Mouse (Mus musculus) intestine, embryonic 14.5 days (tissue): ENCODE measurements at regions not wholly inside any gene's neighbourhood (a gene's known extent, or its start where the extent isn't known, plus 50 kb on each side); places are given as distances from the start of the nearest gene placed in this dataset.
"Not testable (repeated sequence)": the region's sequence is repeated elsewhere in the genome, so short reads cannot be mapped to it uniquely, and the experiment has no call there.

ENCODE experiments used
- ATAC-seq: fragments of 200-750 bp; cut with Nextera tagmentation; replicated peaks from 2 replicates; pipeline ENCODE4 v1.8.0; 2017; ENCODE audit warnings: low read depth, moderate number of reproducible peaks, moderate TSS enrichment, moderate library complexity; ENCODE audit not compliant: low FRiP score, low TSS enrichment
- DNase-seq: peaks from one replicate; pipeline ENCODE4 v3.0.0-alpha.2; 2018; ENCODE audit warnings: low spot score
- H3K27ac ChIP-seq: fragments of 300-500 bp; sonication (generic); 2 replicates; pipeline ENCODE4 v1.5.1; 2014; ENCODE audit warnings: low read depth, mild to moderate bottlenecking, control low read depth
- H3K27me3 ChIP-seq: fragments of 300-500 bp; sonication (generic); replicated peaks from 2 replicates; pipeline ENCODE4 v1.6.1; 2014; ENCODE audit warnings: low read length, control low read depth; ENCODE audit not compliant: control insufficient read depth, insufficient read depth
- H3K36me3 ChIP-seq: fragments of 300-500 bp; sonication (generic); 2 replicates; pipeline ENCODE4 v1.6.1; 2014; ENCODE audit warnings: low read length, control low read depth; ENCODE audit not compliant: control insufficient read depth, insufficient read depth
- H3K4me1 ChIP-seq: fragments of 300-500 bp; sonication (generic); replicated peaks from 2 replicates; pipeline ENCODE4 v1.6.1; 2014; ENCODE audit warnings: low read length, control low read depth, mixed read lengths; ENCODE audit not compliant: control insufficient read depth, insufficient read depth
- H3K4me2 ChIP-seq: fragments of 300-500 bp; sonication (generic); 2 replicates; pipeline ENCODE4 v1.6.1; 2014; ENCODE audit warnings: low read length
- H3K4me3 ChIP-seq: fragments of 300-500 bp; sonication (generic); 2 replicates; pipeline ENCODE4 v1.5.1; 2014; ENCODE audit warnings: low read depth, low read length, control low read depth, mixed read lengths
- H3K9ac ChIP-seq: fragments of 300-500 bp; sonication (generic); 2 replicates; pipeline ENCODE4 v1.6.1; 2014; ENCODE audit warnings: mild to moderate bottlenecking, low read length
- H3K9me3 ChIP-seq: fragments of 300-500 bp; sonication (generic); 2 replicates; pipeline ENCODE4 v1.6.1; 2016; ENCODE audit warnings: low read length, control low read depth; ENCODE audit not compliant: control insufficient read depth
- WGBS: fragments of 180-500 bp; shearing (Covaris S2); extraction: QIAGEN DNeasy Blood & Tissue Kit; methylation state at CpG from one replicate; pipeline ENCODE4 v1.1.7; 2014; 5-methylcytosine and 5-hydroxymethylcytosine counted together

DNA sequence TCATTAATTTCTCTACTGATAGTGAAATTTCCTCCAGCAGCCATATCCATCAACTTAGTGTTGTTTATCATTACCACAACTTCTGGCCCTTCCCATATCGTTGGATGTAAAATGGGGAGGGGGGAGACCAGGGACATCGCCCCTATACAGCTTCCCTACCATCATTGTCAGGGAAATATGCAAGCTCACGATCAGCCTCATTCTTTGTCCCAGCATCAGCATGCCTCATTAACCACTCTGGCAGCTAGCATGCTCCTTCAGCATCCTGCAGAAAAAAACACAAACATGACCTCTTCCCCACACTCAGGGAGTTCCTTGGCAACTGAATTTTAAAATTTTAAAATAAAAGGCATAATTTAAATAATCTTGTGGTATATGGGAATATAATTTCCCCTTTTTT is 140.4 kb upstream of the Ipo5 start:
- WGBS, result 77% methylated on average over 3 of the region's 3 CpGs
- H3K4me1 ChIP-seq, result no peaks in the 10 kb centered on the region
- H3K9ac ChIP-seq, result no peak overlapping the region
- H3K27me3 ChIP-seq, result no peaks in the 10 kb centered on the region
- H3K4me3 ChIP-seq, result no peak overlapping the region
- no peak overlapping the region for H3K27ac ChIP-seq
- no peaks in the 10 kb centered on the region for H3K36me3 ChIP-seq
- peaks cover 4% of the 10 kb centered on the region; the same call in 1 of the 2 replicates for H3K9me3 ChIP-seq
- DNase-seq (no peak), ATAC-seq (no peak)
- no peak overlapping the region for H3K4me2 ChIP-seq

DNA sequence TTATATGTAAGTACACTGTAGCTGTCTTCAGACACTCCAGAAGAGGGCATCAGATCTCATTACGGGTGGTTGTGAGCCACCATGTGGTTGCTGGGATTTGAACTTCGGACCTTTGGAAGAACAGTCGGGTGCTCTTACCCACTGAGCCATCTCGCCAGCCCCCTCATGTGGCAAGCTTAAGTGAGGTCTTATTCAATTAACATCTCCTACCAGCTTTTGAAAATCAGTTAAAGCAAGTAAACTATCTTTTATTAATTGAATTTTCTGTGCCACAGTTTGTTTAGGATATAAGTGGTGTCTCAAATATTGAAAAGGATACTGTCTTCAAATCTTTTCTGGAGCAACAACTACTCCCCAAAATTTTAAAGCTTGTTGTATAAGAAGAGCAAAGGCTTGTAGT is 138.0 kb upstream of the Ipo5 start:
- not testable (repeated sequence) for H3K4me1 ChIP-seq, H3K27me3 ChIP-seq, H3K36me3 ChIP-seq, DNase-seq, H3K4me2 ChIP-seq, ATAC-seq, H3K27ac ChIP-seq, H3K4me3 ChIP-seq, H3K9me3 ChIP-seq, H3K9ac ChIP-seq
- WGBS, result 85% methylated on average over 3 of the region's 4 CpGs

DNA sequence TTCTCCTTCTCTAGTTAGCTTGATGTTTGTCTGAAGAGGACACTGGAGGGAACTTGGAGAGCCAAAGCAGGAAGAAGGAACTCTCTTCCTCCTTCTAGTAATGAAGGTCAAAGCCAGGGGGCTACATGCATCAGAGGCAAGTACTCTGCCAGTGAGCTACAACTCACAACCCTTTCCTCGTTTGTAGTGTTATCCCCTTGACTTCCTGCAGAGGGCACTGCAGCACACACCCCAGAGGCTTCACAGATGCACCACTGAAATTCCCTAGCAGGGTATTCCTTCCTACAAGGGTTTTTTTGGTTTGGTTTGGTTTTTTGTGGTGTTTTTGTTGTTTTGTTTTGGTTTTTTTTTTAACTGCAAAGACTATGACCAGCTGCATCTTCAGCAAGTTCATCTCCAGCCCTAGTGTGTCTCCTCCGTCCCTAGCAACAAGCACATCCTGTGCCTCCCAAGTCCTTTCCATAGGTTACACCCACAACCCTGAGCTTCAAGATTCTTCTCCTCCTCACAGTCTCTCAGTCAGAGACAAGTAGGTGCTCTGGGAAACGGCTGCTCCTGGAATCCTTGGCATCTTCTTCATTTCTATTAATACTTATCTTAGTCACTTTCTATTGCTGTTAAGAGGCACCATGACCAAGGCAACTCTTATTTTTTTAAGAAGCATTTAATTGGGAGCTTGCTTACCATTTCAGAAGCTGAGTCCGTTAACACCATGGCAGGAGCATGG is 119.0 kb upstream of the Ipo5 start:
- ATAC-seq (no peak), DNase-seq (no peak)
- Histone ChIP-seq H3K27ac (no peak overlapping the region), H3K4me2 (no peak overlapping the region), H3K4me3 (no peak overlapping the region), H3K27me3 (no peaks in the 10 kb centered on the region), H3K4me1 (no peaks in the 10 kb centered on the region), H3K9me3 (no peaks in the 10 kb centered on the region), H3K36me3 (no peaks in the 10 kb centered on the region), H3K9ac (no peak overlapping the region)
- 74% methylated on average over 4 of the region's 4 CpGs for WGBS

DNA sequence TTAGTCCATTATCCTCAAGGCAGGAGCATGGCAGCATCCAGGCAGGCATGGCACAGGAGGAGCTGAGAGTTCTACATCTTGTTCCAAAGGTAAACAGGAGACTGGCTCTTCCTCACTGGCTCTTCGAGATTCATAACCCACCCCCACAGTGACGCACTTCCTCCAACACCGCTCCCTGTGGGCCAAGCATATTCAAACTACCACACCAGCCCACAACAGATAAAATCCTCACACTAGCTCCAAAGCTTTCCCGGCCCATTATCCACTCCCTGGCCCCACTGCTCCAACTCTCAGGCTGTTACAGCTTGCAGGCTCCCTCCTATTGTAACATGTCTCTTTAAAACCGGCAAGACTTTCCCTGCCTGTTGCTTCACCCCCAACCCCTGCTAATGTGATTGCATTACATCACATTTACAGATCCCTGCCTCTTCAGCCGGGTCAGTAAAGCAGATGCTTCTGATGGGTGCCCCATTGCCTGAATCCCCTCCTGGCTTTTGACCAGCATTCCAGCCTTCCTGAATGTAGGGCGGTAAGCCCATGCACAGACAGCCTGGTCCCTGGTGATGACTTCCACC is 113.0 kb upstream of the Ipo5 start:
- 62% methylated on average over 7 of the region's 7 CpGs for WGBS
- no peaks in the 10 kb centered on the region for H3K9me3 ChIP-seq
- no peak overlapping the region for H3K27ac ChIP-seq
- no peak overlapping the region for H3K4me2 ChIP-seq
- ATAC-seq (no peak), DNase-seq (no peak)
- no peak overlapping the region for H3K4me3 ChIP-seq
- no peaks in the 10 kb centered on the region for H3K27me3 ChIP-seq
- H3K9ac ChIP-seq, result no peak overlapping the region
- no peaks in the 10 kb centered on the region; the same call in 1 of the 2 replicates for H3K4me1 ChIP-seq
- no peaks in the 10 kb centered on the region for H3K36me3 ChIP-seq

DNA sequence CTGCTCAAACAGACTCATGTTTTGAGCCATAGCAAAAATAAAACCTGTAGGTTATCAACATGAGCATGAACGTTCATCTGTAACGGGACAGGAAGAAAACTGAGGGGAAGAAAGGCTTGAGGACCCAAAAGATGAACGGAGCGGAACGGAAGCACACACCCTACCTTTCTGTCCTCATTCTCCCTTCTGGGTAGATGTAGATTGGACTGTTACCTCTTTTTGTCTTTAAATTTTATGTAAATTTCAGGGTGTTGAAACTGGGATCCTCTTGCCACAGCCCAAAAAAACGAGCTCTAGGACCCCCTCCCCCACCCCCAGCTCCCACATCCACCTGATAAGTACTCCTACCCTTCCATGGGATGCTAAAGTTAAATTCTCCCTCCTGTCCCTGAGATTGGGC is 107.8 kb upstream of the Ipo5 start:
- Histone ChIP-seq H3K4me3 (no peak overlapping the region), H3K9me3 (no peaks in the 10 kb centered on the region), H3K4me1 (no peaks in the 10 kb centered on the region; the same call in 1 of the 2 replicates), H3K9ac (no peak overlapping the region), H3K36me3 (no peaks in the 10 kb centered on the region), H3K4me2 (no peak overlapping the region), H3K27ac (no peak overlapping the region), H3K27me3 (no peaks in the 10 kb centered on the region)
- ATAC-seq (no peak), DNase-seq (no peak)
- WGBS, result 75% methylated on average over 6 of the region's 6 CpGs

DNA sequence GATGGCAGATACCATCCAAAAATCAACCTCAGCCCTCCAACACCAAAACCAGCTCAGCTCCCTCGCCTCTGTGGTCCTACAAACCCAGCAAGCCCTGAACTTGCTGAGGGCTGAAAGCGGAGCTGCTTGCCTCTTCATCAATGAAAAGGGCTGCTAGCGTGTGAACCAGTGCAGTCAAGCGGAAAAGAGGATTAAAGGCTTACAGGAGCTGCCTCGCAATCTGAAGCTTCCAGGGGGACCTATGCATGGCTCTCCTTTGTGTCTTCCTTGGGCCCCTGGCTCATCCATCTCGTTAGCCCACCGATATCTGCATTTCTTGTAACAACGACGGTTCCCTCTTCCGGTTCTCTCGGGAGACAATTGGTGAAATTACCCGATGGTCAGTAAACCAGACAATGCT is 107.3 kb upstream of the Ipo5 start:
- DNase-seq, result peak; percentile 47
- Histone ChIP-seq H3K9me3 (no peaks in the 10 kb centered on the region), H3K27ac (no peak overlapping the region), H3K9ac (no peak overlapping the region), H3K27me3 (no peaks in the 10 kb centered on the region), H3K4me2 (peak overlapping the region; percentile 9), H3K36me3 (no peaks in the 10 kb centered on the region), H3K4me3 (no peak overlapping the region), H3K4me1 (no peaks in the 10 kb centered on the region)
- ATAC-seq, result no peak
- 20% methylated on average over 12 of the region's 12 CpGs for WGBS

DNA sequence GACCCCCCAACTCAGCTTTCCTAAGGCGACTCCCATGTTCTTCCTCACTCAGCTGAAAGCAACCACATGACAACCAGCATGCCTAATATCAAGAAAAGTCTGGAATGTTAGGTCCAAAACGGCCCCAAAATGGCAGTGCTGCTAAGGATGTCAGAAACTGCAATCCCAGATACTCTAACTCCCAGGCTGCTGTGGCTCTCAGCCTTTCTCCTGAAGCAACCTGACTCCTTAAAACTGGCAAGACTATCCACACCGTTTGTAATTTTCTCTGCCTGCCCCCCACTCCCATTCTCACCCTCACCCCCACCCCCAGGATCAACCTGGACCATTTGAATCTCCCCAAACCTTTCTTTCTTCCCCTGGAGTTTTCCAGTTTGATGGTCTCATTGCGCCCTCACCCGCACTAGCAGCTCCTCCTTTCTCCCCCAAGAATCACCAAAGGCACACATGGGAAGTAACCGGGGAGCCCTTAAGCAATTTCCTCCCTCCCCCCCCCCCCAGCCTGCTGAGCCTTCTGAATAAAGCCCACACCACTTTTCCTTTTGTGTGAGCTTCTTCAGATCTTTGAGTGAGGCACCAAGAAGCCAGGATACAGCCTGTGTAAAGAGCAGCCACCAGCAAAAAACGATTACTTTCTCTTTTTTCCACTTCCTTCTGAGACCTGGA is 106.7 kb upstream of the Ipo5 start:
- no peak overlapping the region for H3K27ac ChIP-seq
- peak overlapping the region; percentile 9; the same call in 1 of the 2 replicates for H3K4me2 ChIP-seq

DNA sequence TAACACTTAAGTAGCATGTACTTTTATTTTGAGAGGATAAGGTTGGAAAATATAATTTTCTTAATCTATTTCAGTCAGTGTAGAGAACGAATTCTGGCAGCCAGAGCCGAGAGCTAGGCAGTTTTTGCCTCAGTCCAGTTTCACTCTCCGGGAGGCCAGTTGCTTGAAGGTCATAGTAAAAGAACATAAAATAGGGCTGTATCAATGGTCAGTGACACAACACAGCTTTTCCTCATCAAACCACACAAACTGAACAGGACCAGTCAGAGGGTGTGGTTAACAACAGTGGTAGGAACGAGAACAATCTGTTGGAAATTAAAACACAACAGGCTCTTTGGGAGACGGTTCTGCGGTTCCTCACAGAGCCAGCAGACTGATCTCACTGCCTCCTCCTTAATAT is 105.9 kb upstream of the Ipo5 start:
- no peaks in the 10 kb centered on the region for H3K4me1 ChIP-seq
- no peaks in the 10 kb centered on the region for H3K27me3 ChIP-seq
- H3K4me3 ChIP-seq, result no peak overlapping the region
- no peak for ATAC-seq
- 59% methylated on average over 6 of the region's 6 CpGs for WGBS
- H3K9me3 ChIP-seq, result no peaks in the 10 kb centered on the region
- H3K36me3 ChIP-seq, result no peaks in the 10 kb centered on the region
- H3K27ac ChIP-seq, result no peak overlapping the region
- H3K4me2 ChIP-seq, result no peak overlapping the region
- H3K9ac ChIP-seq, result no peak overlapping the region
- peak; percentile 48 for DNase-seq

More for the DNA sequence above, 106.7 kb upstream of the Ipo5 start:
- Histone ChIP-seq H3K36me3 (no peaks in the 10 kb centered on the region), H3K27me3 (no peaks in the 10 kb centered on the region), H3K4me1 (no peaks in the 10 kb centered on the region), H3K9me3 (no peaks in the 10 kb centered on the region), H3K4me3 (no peak overlapping the region), H3K9ac (no peak overlapping the region)
- 31% methylated on average over 7 of the region's 7 CpGs for WGBS
- ATAC-seq, result no peak
- DNase-seq, result peak; percentile 44
